Mouse (Mus musculus) heart, postnatal 4 days (tissue): ENCODE measurements around the gene Rps10. TPM values are rescaled to one million over a fixed set of nuclear protein-coding genes. Genes with fewer than 3 reads are reported as not detected.
A peak's percentile ranks its signal among the peaks of the same experiment; 100 is the strongest.
"Not testable (repeated sequence)": the region's sequence is repeated elsewhere in the genome, so short reads cannot be mapped to it uniquely, and the experiment has no call there.

Experiments used
- DNase-seq: peaks from one replicate; pipeline ENCODE4 v3.0.0; 2021
- total RNA-seq, 2 experiments: library from RNA; stranded (reverse); gene quantifications; 2 replicates each; pipeline ENCODE4 v1.2.3; 2021

Rps10 gene
- total RNA-seq, 2 experiments from 2014 or later = 857 to 917 TPM

DNA sequence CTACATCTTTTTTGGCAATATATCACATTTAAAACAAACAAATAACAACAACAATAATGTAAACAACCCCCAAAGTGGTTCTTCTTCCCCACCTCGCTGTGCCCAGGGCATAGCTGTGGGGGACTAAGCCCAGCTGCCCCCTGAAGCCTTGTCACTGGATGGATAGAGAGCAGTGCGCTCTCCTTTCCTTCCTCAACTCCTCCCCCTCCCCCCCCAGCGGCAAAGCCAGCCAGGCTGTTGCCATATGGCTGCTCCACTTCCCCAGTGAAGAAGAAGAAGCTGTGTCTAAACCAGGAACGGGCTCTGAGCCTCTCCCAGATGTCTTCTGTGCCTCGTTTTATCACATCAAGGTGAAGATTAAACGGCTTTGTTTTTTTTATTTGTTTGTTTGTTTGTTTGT, 6.6 kb upstream of the Rps10 start:
- DNase-seq = no peak

DNA sequence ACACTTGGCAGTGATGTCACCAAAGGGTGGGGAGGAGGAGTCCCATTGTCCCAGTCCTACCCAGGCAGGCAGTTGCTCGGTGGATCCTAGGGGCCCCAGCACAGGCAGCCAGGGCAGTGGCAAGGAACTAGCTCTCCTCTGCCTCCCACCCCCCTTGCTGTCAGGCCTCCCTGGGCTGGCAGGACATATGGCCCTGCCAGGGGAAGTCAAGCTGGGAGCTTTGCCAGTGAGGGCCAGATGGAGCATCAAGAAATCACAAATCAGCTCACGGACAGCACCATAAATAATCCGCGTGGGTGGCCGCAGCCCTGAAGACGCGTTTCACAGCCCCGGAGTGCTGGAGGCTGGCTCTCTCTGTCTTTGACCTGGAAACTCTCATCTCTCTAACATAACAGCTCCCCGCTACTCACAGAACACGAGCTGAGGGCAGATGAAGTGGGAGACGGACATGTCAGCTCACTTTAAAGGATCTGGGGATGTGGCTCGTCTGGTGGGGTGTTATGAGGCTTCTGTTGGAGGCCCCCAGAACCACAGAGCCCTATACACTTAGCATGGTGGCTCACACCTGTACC, 6.1 kb upstream of the Rps10 start:
- peak; percentile 39 for DNase-seq

DNA sequence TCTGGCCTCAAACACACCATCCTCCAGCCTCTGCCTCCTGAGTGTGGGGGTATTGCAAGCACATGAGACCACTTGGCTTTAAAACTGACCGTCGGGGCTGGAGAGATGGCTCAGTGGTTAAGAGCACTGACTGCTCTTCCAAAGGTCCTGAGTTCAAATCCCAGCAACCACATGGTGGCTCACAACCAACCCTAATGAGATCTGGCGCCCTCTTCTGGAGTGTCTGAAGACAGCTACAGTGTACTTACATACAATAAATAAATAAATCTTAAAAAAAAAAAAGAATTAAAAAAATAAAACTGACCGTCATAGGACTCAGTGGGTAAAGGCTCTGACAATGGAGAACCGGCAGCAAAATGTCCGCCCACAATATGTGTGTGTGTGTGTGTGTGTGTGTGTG, 3.4 kb upstream of the Rps10 start:
- not testable (repeated sequence) for DNase-seq

DNA sequence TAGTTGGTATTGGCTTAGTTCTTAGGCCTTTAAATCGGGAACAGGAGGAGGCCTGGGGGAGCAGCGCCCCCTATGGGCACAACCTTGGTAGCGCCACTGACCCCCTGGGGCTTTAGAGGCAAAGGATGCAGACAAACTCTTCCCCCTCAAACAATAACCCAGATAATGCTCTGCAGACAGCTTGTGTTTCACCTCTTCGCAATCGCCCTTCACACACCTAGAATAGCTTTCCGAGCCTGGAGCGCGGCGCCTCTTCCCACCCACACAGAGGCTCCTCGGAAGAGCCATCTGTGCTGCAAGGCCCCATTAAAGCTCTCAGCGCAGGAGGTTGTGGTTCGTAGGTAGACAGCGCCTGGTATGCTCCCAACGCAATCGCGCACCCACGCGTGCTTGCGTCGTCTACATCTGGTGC, 2.5 kb upstream of the Rps10 start:
- DNase-seq = no peak

DNA sequence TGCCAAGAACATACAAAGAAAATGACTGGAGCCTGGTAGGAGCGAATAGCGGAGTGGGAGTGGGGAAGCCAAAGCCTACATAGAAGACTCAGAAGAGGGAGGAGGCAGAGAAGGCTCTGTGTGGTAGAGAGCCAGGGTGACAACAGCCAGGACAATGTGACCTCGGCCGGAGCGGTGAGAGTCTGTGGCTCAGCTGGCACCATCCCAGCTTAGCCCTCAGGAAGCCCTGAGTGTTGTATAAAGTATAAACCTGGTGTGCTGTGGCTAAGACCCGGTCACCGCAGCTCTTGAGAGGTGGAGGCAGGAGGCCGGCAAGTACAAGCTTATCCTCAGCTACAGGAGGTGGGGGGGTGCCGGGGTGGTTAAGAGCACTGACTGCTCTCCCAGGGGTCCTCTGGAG, 864 bp upstream of the Rps10 start:
- no peak for DNase-seq

DNA sequence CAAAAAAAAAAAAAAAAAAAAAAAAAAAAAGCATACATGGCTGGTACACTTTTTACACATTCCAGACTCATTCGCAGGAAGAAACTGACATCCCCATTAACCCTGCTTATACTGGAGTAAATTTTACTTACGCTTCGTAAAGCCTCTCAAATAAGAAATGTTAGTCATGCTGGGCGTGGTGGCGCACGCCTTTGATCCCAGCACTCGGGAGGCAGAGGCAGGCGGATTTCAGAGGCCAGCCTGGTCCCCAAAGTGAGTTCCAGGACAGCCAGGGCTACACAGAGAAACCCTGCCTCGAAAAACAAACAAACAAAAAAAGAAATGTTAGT, 930 bp downstream of the Rps10 start:
- not testable (repeated sequence) for DNase-seq

DNA sequence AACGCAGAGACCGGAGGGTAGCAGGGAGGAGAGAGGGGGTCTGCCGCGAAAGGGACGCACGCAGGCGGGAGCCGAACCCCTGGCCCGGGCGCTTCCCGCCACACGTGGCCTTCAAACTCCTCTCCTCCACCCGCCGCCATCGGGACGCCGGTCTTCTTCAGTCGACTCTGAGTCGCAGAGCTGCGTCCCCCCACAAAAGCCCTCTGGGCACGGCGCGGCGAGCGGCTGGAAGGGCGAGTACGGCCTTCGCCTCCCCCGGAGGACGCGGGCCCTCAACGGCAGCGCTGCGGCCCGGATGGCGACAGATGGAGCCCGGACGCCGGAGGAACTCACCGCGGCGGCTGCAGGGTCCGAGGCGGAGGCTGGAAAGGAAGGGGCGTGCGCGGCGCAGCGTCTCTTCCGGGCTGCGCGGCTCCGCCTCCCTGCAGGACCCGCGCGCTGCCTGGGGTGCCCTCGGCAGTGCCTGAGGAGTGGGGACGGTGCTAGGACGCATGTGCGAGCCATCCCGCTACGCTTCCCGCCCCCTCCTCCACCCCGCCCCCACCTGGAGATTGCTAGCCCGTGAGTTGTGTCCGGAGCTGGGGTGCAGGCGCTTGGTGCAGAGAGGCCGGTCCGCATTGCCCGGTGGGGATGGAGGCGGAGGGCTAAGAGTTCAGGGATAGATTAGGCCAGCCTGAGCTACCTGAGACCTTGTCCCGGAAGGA, 1.4 kb downstream of the Rps10 start, which contains the start of gene RPS10-NUDT3:
RPS10-NUDT3 (minus strand) TSS at position 352 of the 704 bp plus-strand sequence.
- DNase-seq = peak; percentile 91

DNA sequence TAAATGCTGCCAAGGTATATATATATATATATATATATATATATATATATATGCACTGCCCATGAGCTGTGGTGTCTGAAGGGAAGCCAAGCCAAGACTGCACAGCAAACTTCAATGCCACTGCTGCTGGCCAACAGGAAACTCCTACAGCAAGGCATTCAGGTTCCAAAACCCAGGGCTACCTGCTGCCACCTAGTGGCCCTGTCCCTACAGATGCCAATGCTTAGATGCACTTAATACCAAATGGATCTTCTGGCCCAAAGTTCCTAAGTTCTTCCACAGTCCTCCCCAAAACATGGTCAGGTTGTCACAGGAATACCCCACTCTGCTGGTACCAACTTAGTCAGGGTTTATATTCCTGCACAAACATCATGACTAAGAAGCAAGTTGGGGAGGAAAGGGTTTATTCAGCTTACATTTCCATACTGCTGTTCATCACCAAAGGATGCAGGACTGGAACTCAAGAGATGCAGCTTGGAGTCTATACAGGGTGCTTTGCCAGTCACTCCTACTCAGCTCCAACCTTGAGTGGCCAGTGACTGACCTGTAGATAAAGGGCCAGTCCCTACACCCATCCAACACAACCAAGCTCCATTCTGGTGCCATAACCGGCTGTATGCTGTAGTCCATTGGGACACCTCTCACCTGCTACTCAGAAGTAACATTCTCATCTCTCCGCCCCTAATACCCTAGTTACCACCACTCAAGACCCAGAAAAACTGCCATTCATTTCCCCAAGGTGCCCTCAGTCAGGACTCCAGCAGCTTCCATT, 7.0 kb downstream of the Rps10 start:
- peak; percentile 89 for DNase-seq

DNA sequence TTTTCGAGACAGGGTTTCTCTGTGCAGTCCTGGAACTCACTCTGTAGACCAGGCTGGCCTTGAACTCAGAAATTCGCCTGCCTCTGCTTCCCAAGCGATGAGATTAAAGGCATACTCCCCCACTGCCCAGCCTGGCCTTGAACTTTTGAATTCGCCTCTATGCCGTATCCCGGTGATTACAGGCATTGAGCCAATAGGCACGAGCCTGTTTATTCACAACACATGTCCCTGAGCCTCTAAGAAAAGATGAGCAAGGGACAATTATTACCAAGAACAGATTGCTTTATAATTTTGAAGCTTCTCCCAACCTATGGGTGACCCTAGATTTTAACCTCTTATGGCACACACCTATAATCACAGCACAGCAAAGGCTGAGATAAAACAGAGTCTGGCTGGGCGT, 8.1 kb downstream of the Rps10 start:
- no peak for DNase-seq

DNA sequence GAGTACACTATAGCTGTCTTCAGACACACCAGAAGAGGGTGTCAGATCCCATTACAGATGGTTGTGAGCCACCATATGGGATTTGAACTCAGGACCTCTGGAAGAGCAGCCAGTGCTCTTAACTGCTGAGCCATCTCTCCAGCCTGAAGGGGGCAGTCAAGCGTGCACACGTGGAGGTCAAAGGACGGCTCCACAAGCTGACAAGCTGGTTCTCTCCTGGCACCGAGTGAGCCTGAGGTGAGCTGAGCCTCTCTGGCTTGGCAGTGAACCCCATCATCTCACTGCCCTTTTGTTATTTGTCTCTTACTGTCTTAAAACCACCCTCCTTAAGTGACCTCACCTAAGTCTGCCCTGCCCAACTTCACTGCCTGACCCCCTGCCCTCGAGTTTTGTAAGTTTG, 9.0 kb downstream of the Rps10 start:
- DNase-seq = no peak

DNA sequence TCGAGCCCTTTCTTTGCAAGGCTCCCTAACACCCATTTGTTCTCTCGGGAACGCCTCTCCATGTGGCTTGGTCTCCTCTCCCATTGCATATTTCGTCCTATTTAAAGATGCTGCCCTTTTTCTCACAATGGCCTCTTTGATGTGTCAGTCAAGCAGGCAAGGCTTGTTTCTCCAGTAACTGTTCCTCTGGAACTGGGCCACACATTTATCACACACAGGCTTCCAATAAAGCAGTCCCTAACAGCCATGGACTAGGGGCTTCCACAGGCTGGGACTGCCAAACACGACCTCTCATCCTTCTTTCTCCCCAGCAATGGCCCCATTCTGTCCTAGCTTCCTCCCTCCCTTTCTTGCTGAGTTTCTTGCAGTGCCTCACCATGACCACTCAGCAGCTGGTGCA, 9.8 kb downstream of the Rps10 start:
- DNase-seq = no peak

DNA sequence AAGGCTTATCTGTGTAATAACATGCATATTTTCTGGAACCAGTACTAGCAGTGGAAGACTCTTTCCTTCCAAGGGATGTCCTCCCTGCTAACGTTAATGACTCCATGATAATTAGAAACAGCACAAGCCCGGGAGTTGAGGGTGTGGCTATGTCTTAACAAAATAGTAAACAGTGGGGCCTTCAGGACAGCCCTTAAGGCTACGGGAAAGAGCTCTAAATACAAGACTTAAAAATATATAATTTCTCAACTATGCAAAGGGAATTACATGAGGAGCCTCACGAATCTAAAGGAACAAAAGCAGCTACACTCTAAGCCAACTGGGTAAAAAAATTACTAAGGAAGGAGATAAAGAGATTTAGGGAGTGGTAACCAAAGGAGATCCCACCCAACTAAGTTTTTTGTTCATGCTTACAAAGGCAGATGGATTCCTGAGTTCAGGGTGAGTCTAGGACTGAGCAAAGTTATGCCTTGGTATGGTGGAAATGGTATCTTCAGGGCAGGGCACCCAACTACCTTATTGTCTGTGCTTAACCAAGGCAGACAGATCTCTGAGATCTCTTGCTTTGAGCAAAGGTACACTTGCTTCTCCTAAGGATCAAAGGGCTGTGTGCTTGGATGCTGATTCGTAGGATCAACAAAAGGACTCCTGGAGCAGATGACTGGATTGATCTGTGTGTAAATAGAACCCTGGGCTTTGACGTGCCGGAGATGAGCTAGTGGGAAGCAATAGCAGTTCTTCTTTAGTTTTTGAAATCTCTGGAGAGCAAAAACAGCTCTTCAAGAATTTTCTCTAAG, 10.8 kb downstream of the Rps10 start:
- DNase-seq = no peak

DNA sequence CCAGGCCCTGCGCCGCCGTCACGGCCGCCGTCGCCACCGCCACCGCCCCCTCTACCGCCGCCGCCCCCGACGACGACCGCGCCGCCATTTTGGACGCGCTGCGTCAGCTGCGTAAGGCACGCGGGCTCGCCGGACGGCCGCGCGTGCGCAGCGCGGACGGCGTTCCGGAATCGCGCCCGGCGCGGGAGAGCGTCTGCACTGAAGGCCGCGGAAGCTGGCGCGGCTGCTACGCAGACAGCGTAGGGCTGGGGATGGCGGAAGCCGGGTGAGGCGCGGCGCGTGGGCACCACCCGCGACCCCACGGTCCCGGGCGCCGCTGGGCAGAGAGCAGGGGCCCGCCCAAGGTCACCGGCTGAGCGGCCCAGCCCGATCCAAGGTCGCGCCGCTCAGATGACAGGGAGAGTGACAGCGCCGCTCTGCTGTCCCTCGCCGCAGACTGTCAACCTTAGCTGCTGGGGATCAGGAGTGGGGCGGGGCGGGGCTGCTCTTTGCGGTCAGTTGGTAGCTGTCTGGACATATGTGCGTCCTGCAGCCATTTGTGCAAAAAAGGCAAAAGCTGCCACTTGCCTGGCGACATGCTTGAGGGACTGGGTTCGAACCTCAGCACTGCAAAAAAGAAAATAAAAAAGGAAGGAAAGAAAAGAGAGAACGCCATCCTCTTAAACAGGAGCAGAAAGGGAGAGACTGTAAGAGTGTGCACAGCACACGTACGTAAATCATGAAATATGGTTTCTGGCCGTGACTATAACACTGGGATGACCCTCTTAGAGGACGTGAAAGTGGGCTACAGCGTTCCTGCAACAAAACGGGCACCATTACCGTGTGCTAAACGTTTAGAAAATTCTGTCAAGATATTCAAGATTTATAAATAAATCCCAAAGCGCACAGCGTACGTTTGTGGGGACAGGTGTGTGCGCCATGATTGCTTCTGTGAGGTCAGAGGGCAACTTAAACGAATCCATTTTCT, 12.8 kb downstream of the Rps10 start, which contains the start of gene Nudt3:
Nudt3 (minus strand) TSS at position 136 of the 967 bp plus-strand sequence.
- DNase-seq = peak; percentile 93

DNA sequence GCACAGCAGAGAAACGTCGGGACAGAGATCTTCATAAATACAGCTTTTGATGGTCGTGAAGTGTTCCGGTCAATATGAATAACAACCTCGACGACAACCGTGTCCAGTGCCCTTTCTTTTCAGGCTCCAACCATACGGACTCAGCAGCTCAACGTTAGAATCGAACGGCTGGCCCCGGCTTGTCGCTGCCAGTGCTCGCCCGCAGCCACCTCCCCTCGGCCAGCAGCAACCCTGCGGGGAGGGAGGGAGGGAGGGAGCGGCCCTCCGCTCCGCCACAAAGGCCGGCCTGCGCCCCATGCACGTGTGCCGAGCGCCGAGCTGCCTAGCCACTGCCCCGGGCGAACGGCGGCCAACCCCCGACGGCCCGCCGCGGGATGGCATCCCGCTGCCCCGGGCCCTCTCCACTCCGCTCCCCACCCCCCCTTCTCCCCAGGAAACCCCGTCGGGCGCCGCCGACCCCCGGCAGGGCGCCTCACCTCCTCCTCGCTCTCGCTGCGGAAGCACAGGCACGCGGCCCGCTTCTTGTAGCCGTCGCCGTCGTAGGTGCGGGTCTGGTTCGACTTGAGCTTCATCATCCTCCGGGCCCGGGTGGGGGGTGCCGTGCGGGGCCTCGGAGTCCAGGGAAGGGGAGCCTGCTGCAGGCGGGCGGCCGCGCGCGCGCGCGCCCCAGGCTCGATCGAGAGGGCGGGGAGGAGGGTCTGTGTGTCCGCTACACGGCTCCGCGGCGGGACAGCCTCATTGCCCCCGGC, 13.7 kb downstream of the Rps10 start:
- DNase-seq = peak; percentile 62

DNA sequence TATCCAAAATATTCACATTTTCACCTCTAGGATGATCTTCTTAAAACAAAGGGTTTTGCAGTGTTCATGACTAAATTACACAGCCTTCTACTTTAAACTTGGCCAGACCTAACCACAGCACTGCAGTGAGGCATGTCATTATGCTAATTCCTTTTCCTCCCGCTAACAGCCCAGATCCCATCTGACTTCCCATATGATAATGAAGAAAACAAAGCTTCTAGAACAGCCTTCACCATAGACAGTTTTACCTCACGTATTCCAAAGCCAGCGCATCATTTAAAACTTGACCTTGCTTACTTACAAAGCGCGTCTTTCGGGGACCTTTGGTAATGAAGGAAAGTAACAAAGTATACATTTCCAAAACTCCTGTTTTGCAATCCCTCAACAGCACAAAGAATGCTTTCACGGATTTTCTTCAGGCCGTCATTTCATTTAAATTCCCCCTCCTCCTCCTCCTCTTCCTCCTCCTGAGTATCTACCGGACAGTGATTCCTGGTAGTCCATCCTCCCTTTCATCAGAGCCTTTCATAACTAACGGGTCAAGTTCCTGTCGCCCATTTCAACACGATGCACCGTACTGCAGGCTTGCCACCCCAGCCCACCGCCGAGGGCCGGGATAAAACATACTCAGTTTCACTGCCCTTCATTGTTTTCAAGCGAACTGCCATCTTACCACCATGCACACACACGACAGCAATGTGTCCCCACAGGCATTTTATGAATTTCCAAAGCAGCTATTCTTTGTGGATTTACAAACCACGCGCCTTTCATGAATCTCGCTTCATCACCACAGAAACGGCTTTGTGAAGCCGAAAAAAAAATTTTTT, 14.6 kb downstream of the Rps10 start:
- DNase-seq = no peak

DNA sequence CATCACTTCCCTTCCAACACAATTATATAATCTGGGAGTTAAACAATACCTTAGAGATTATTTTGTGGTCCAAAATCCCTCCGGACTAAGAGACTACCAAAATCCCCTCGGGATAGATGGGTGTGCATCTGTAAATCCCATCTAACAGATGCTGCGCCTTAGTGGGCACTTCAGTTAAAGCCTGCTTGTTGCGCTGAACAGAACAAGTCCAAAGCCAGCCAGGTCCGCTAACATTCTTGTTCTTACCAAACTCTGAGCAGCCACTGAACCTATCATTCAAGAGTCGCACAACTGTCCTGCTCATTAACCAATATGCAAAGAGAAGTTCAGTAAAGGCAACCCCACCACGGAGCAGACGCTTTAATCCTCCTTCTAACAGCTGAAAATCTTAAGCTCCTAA, 15.3 kb downstream of the Rps10 start:
- DNase-seq = no peak

DNA sequence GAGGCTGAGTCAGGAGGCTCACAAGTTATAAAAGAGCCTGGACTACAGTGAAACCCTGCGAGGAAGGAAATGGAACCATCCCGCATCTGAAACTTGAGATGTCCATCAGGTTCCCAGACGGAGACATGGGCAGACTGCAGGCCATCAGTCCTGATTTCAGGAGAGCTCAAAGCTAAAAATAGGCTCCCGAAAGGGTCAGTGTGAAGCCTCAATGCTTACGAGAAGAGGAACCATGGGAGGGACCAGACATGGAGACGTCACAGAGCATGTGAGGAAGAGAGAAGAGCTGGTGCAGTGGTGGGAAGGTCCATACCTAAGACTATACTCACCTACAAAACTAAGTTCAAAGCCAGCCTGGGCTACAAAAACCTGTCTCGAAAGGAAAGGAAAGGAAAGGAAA, 21.1 kb downstream of the Rps10 start:
- DNase-seq = no peak

DNA sequence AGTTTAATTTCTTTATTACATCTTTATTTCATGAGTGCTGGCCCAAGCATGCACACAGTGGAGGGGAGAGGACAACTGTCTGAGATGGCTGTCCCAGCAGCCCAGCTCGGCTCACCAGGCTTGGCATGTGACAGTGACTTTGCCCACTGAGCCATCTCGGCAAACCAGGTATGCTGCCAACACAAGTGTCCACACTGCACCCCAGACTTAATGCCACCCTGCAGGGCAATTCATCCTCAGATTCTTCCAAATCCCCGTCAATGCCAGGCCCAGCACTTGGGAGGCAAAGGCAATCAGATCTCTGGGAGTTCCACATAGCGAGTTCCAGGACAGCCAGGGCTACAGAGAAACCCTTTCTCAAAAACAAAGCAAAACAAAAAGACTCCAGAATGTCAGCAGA, 23.5 kb downstream of the Rps10 start:
- no peak for DNase-seq

DNA sequence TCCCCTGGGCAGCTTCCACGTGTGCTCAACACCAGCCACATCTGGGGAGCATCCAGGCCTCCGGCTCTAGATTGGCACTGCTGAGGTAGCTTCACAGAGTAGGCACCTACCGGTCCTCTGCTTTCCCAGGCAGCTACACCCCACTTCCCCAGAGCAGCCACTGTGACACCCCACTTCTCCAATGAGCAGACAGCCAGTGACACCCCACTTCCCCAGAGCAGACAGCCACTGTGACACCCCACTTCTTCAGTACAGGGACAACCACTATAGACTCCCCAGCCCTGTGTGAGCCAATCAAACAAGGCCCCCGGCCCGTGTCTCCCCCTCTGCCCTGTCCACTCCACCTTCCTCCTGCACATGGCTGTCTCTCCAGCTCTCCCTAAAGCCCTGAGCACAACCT, 24.5 kb downstream of the Rps10 start:
- no peak for DNase-seq

DNA sequence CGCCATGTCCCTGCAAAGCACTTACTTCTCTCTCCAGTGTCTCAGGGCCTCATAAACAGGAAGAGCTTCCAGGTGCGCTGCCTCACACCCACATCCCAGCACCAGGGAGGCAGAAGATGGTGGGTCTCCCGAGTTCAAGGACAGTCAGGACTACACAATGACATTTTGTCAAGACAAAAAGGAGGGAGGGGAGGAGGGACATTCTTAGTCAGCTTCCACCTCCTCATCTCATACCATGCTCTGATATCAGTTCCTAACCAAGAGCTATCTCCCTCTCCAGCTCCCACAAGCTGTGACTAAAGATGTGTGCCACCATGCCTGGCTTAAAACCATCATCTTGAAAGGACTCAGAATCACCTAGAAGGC, 25.0 kb downstream of the Rps10 start:
- no peak for DNase-seq
